Mouse (Mus musculus) urinary bladder, postnatal 36 days (tissue): Measurements from ENCODE around the gene Grhl3.

Experiments used
- DNase-seq, 2 experiments: peaks; one replicate each; pipeline ENCODE4 v3.0.0; 2022; ENCODE audit warnings: low spot score in 2 of 2, mixed read lengths in 1 of 2

Gene Grhl3

GRCm38 (mm10) chr4:135531236-135531635 lies 42.2 kb downstream of the Grhl3 start:
- DNase-seq, result no peak

GRCm38 (mm10) chr4:135530270-135530669 lies 43.2 kb downstream of the Grhl3 start:
- DNase-seq, result no peak

- no peak for DNase-seq
Observed at GRCm38 (mm10) chr4:135526039-135526710, 47.3 kb downstream of the Grhl3 start.

- DNase-seq, result no peak
Observed at GRCm38 (mm10) chr4:135525057-135525456, 48.4 kb downstream of the Grhl3 start.

GRCm38 (mm10) chr4:135523939-135524338 lies 49.5 kb downstream of the Grhl3 start:
- DNase-seq, result no peak

- DNase-seq, result no peak
Observed at GRCm38 (mm10) chr4:135520421-135520820, 53.0 kb downstream of the Grhl3 start.

GRCm38 (mm10) chr4:135518135-135518534 lies 55.3 kb downstream of the Grhl3 start:
- DNase-seq, result no peak

GRCm38 (mm10) chr4:135516351-135517316 lies 56.8 kb downstream of the Grhl3 start:
- DNase-seq, result peak in 1 of 2 experiments; percentile 64

- DNase-seq, result no peak
Observed at GRCm38 (mm10) chr4:135514925-135515324, 58.5 kb downstream of the Grhl3 start.

- no peak for DNase-seq
Observed at GRCm38 (mm10) chr4:135513865-135514264, 59.6 kb downstream of the Grhl3 start.

- no peak for DNase-seq
Observed at GRCm38 (mm10) chr4:135509515-135509914, 63.9 kb downstream of the Grhl3 start.

GRCm38 (mm10) chr4:135508419-135509039 lies 64.9 kb downstream of the Grhl3 start:
- DNase-seq, result peak; percentile 56 to 72

- no peak for DNase-seq
Observed at GRCm38 (mm10) chr4:135507547-135508350, 65.7 kb downstream of the Grhl3 start.

GRCm38 (mm10) chr4:135505794-135506193 lies 67.6 kb downstream of the Grhl3 start:
- DNase-seq, result no peak

GRCm38 (mm10) chr4:135501587-135501986 lies 71.8 kb downstream of the Grhl3 start:
- DNase-seq, result no peak

- no peak for DNase-seq
Observed at GRCm38 (mm10) chr4:135499831-135500230, 73.6 kb downstream of the Grhl3 start.

GRCm38 (mm10) chr4:135498136-135498535 lies 75.3 kb downstream of the Grhl3 start:
- no peak for DNase-seq

- no peak for DNase-seq
Observed at GRCm38 (mm10) chr4:135495810-135496209, 77.6 kb downstream of the Grhl3 start.

GRCm38 (mm10) chr4:135495397-135495791 lies 78.0 kb downstream of the Grhl3 start:
- DNase-seq, result no peak

GRCm38 (mm10) chr4:135494521-135495396 lies 78.7 kb downstream of the Grhl3 start, which contains the start of the genes Stpg1 and Nipal3:
Gene Stpg1, plus strand, starts transcription at chr4:135494790.
Gene Nipal3, minus strand, starts transcription at chr4:135495038.
- DNase-seq, result peak; percentile 82 to 89
